Mouse (Mus musculus) erythroblast, embryonic 14.5 days (primary cell): ENCODE measurements around the gene Nxnl1.

ENCODE experiments used
- GATA1 ChIP-seq: IDR thresholded peaks from 2 replicates; pipeline ENCODE4 v1.6.1; 2012; ENCODE audit warnings: low read length, inconsistent platforms, mixed read lengths
- TAL1 ChIP-seq: IDR thresholded peaks from 3 replicates; pipeline ENCODE4 v1.6.1; 2012; ENCODE audit warnings: low read length, inconsistent platforms, mixed read lengths

DNA sequence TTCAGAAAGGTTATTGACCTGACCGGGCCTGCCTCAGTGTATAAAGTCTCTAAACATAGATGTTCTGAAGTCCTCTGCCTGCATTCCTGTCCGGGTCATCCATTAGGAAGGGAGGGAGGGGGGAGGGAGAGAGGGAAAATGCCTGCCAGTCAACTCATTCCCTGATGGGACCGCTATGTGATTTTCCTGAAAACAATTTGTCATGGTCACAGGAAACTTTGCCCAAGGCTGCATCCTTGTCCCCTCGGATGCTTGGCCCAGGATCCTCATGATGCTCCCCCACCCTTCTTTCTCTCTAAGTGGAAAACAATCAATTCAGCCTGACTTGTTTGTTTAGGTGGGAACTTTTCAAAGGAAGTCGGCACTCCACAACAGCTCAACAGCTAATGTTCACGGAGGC is 49.6 kb downstream of the Nxnl1 start:
- no peak for TF ChIP-seq GATA1
- no peak for TF ChIP-seq TAL1
